Mouse (Mus musculus) stomach, embryonic 14.5 days (tissue): Measurements from ENCODE around the gene Gstp2. TPM values are rescaled to one million over a fixed set of nuclear protein-coding genes. Genes with fewer than 3 reads are reported as not detected.

Experiments used
- ATAC-seq: fragments of 200-750 bp; cut with Nextera tagmentation; 2 replicates; pipeline ENCODE4 v1.8.0; 2017; ENCODE audit warnings: low read depth, moderate TSS enrichment; ENCODE audit not compliant: insufficient number of reproducible peaks, insufficient read depth, low FRiP score
- H3K27ac ChIP-seq: fragments of 300-500 bp; sonication (generic); 2 replicates; pipeline ENCODE4 v1.5.1; 2014; ENCODE audit warnings: mild to moderate bottlenecking, low read length, moderate library complexity, mixed read lengths
- H3K27me3 ChIP-seq: fragments of 300-500 bp; sonication (generic); 2 replicates; pipeline ENCODE4 v1.6.1; 2014; ENCODE audit warnings: low read length, control low read depth, mixed read lengths; ENCODE audit not compliant: control insufficient read depth, insufficient read depth
- H3K36me3 ChIP-seq: fragments of 300-500 bp; sonication (generic); 2 replicates; pipeline ENCODE4 v1.6.1; 2014; ENCODE audit warnings: mild to moderate bottlenecking, control low read depth, low read length, moderate library complexity, mixed read lengths; ENCODE audit not compliant: control insufficient read depth, insufficient read depth
- H3K4me1 ChIP-seq: fragments of 300-500 bp; sonication (generic); 2 replicates; pipeline ENCODE4 v1.6.1; 2014; ENCODE audit warnings: low read length, control low read depth, mixed read lengths; ENCODE audit not compliant: control insufficient read depth, insufficient read depth
- H3K4me2 ChIP-seq: fragments of 300-500 bp; sonication (generic); replicated peaks from 2 replicates; pipeline ENCODE4 v1.6.1; 2014; ENCODE audit warnings: low read depth, low read length, control low read depth
- H3K4me3 ChIP-seq: fragments of 300-500 bp; sonication (generic); 2 replicates; pipeline ENCODE4 v1.5.1; 2014; ENCODE audit warnings: low read depth, low read length, control low read depth
- H3K9ac ChIP-seq: fragments of 300-500 bp; sonication (generic); replicated peaks from 2 replicates; pipeline ENCODE4 v1.6.1; 2014; ENCODE audit warnings: low read depth, mild to moderate bottlenecking, control low read depth, low read length, moderate library complexity, mixed read lengths
- H3K9me3 ChIP-seq: fragments of 300-500 bp; sonication (generic); 2 replicates; pipeline ENCODE4 v1.6.1; 2016; ENCODE audit warnings: low read depth, low read length, control low read depth; ENCODE audit not compliant: control insufficient read depth
- WGBS: fragments of 180-500 bp; shearing (Covaris S2); extraction: QIAGEN DNeasy Blood & Tissue Kit; methylation state at CpG from one replicate; pipeline ENCODE4 v1.1.7; 2014; 5-methylcytosine and 5-hydroxymethylcytosine counted together
- polyA plus RNA-seq: library from polyadenylated mRNA; unstranded; fragments of >200 nt; fragmentation: Nextera tagmentation; extraction: Ambion mirVana; gene quantifications from 2 replicates; pipeline ENCODE4 v1.2.1, GENCODE M21; 2014

The Gstp2 gene
- polyA plus RNA-seq, 1 experiment from 2014 or later = 18.0 TPM

DNA sequence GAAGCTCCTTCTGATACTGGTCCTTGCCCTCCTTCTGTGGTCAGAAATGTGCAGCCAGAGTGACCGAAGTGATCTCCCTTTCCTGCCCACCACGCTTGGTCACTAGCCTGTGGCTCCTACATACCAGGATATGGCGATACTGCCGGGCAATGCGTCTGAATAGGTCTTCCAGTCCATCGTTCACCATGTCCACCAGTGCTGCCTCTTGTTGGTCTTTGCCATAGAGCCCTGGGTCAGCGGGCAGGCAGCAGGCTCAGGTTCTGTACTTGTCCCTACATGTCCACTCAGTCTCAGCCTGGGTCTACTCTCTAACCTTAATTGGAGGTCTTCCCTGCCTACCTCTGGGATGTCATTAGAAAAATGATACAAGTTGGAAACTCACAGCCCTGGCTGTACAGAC lies 12.1 kb upstream of the Gstp2 start:
- no peak for ATAC-seq
- no peak overlapping the region for H3K27ac ChIP-seq
- no peak overlapping the region for H3K4me3 ChIP-seq
- no peaks in the 10 kb centered on the region for H3K27me3 ChIP-seq
- H3K9me3 ChIP-seq = no peaks in the 10 kb centered on the region
- WGBS = 95% methylated on average over 7 of the region's 7 CpGs
- no peaks in the 10 kb centered on the region for H3K36me3 ChIP-seq
- H3K4me2 ChIP-seq = no peak overlapping the region
- 0 out of 2 replicates have a peak, but pooled peaks cover 4% of the 10 kb centered on the region for H3K4me1 ChIP-seq
- no peak overlapping the region for H3K9ac ChIP-seq

- no peaks in the 10 kb centered on the region for H3K36me3 ChIP-seq
- WGBS = 89% methylated on average over 13 of the region's 13 CpGs
- ATAC-seq = no peak
- H3K27me3 ChIP-seq = no peaks in the 10 kb centered on the region
- no peak overlapping the region for H3K9ac ChIP-seq
- 0 out of 2 replicates have a peak, but pooled peaks cover 4% of the 10 kb centered on the region for H3K4me1 ChIP-seq
- H3K4me3 ChIP-seq = no peak overlapping the region
- no peaks in the 10 kb centered on the region for H3K9me3 ChIP-seq
- no peak overlapping the region for H3K27ac ChIP-seq
- H3K4me2 ChIP-seq = no peak overlapping the region
Observed at GRCm38 (mm10) chr19:4057389-4057788, 11.6 kb upstream of the Gstp2 start.

- H3K4me1 ChIP-seq = 0 out of 2 replicates have a peak, but pooled peaks cover 4% of the 10 kb centered on the region
- 53% methylated on average over 4 of the region's 4 CpGs for WGBS
Observed at GRCm38 (mm10) chr19:4056727-4057126, 10.9 kb upstream of the Gstp2 start.

GRCm38 (mm10) chr19:4055947-4056693 lies 10.3 kb upstream of the Gstp2 start:
- ATAC-seq = no peak
- Histone ChIP-seq H3K36me3 (no peaks in the 10 kb centered on the region), H3K27me3 (no peaks in the 10 kb centered on the region), H3K27ac (no peak overlapping the region), H3K4me3 (no peak overlapping the region), H3K4me2 (no peak overlapping the region), H3K9me3 (no peaks in the 10 kb centered on the region), H3K4me1 (0 out of 2 replicates have a peak, but pooled peaks cover 4% of the 10 kb centered on the region), H3K9ac (no peak overlapping the region)
- 48% methylated on average over 15 of the region's 15 CpGs for WGBS

More at GRCm38 (mm10) chr19:4056727-4057126, 10.9 kb upstream of the Gstp2 start:
- peak overlapping the region; percentile 1; the same call in 1 of the 2 replicates for H3K9ac ChIP-seq
- H3K4me3 ChIP-seq = no peak overlapping the region
- H3K4me2 ChIP-seq = no peak overlapping the region
- no peaks in the 10 kb centered on the region for H3K27me3 ChIP-seq
- H3K36me3 ChIP-seq = no peaks in the 10 kb centered on the region
- no peak overlapping the region for H3K27ac ChIP-seq
- ATAC-seq = no peak
- H3K9me3 ChIP-seq = no peaks in the 10 kb centered on the region

GRCm38 (mm10) chr19:4055216-4055946 lies 9.6 kb upstream of the Gstp2 start:
- Histone ChIP-seq H3K9me3 (no peaks in the 10 kb centered on the region), H3K27ac (no peak overlapping the region), H3K4me2 (no peak overlapping the region), H3K4me3 (no peak overlapping the region), H3K36me3 (no peaks in the 10 kb centered on the region), H3K9ac (no peak overlapping the region), H3K4me1 (0 out of 2 replicates have a peak, but pooled peaks cover 4% of the 10 kb centered on the region), H3K27me3 (no peaks in the 10 kb centered on the region)
- 70% methylated on average over 8 of the region's 8 CpGs for WGBS
- no peak for ATAC-seq

- ATAC-seq = no peak
- 87% methylated on average over 5 of the region's 5 CpGs for WGBS
Observed at GRCm38 (mm10) chr19:4054613-4055012, 8.8 kb upstream of the Gstp2 start.

GRCm38 (mm10) chr19:4052516-4053030 lies 6.8 kb upstream of the Gstp2 start:
- 85% methylated on average over 5 of the region's 5 CpGs for WGBS
- Histone ChIP-seq H3K36me3 (no peaks in the 10 kb centered on the region), H3K9me3 (no peaks in the 10 kb centered on the region), H3K27ac (no peak overlapping the region), H3K4me3 (no peak overlapping the region), H3K9ac (no peak overlapping the region), H3K4me2 (no peak overlapping the region), H3K4me1 (no peaks in the 10 kb centered on the region), H3K27me3 (no peaks in the 10 kb centered on the region)
- no peak for ATAC-seq

More at GRCm38 (mm10) chr19:4054613-4055012, 8.8 kb upstream of the Gstp2 start:
- Histone ChIP-seq H3K4me3 (no peak overlapping the region), H3K4me2 (no peak overlapping the region), H3K27me3 (no peaks in the 10 kb centered on the region), H3K36me3 (no peaks in the 10 kb centered on the region), H3K27ac (no peak overlapping the region), H3K9ac (no peak overlapping the region), H3K4me1 (0 out of 2 replicates have a peak, but pooled peaks cover 4% of the 10 kb centered on the region), H3K9me3 (no peaks in the 10 kb centered on the region)

DNA sequence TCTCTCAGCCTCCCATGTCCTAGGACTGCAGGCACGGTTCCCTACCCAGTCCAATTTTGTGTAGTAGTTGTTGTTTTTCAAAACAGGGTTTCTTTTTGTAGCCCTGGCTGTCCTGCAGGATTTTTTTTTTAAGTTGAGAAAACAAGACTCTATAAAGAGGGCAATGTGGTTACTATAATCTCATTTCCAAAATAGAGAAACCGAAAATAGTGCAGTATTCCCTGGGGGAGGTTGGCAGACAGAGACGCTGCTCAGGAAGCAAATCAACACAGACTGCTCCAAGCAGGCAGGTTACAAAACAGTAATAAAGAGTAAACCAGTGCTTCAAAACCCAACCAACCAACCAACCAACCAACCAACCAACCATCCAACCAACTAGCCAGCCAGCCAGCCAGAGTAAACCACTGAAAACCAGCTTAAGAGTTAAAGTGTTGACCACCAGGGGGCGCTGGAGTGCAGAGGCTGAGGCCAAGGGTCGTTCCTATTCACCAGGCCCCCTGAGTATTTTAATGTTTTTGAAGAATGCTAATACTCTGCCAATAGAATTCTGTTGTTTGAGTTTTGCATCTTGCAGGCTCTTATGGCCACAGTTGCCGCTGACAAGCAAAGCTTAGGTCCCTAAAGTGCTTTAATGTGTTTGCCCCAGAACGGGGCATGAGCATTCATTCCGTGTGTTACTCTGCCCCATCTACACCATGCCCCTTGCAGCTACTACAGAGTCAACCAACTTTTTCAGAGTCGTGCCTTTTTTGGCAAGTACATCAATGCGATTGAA lies 6.1 kb upstream of the Gstp2 start:
- H3K4me3 ChIP-seq = no peak overlapping the region
- 50% methylated on average over 10 of the region's 10 CpGs for WGBS
- H3K4me2 ChIP-seq = no peak overlapping the region
- no peak overlapping the region for H3K9ac ChIP-seq
- no peaks in the 10 kb centered on the region for H3K9me3 ChIP-seq
- H3K27ac ChIP-seq = no peak overlapping the region
- no peaks in the 10 kb centered on the region for H3K27me3 ChIP-seq
- no peaks in the 10 kb centered on the region for H3K36me3 ChIP-seq
- no peaks in the 10 kb centered on the region for H3K4me1 ChIP-seq
- no peak for ATAC-seq
